Mouse (Mus musculus): ENCODE results near the gene Car5a.

Car5a gene

GRCm38 (mm10) chr8:121905420-121905819, 39.3 kb downstream of the Car5a start:
- no peak for DNase-seq

- DNase-seq: no peak
These were observed 39.7 kb downstream of the Car5a start for GRCm38 (mm10) chr8:121904999-121905398.

GRCm38 (mm10) chr8:121903977-121904376, 40.7 kb downstream of the Car5a start:
- no peak for DNase-seq

GRCm38 (mm10) chr8:121901498-121902236, 43.0 kb downstream of the Car5a start:
- no peak for DNase-seq

GRCm38 (mm10) chr8:121899180-121900044, 45.3 kb downstream of the Car5a start:
- no peak for DNase-seq

GRCm38 (mm10) chr8:121898401-121898931, 46.2 kb downstream of the Car5a start:
- peak; percentile 71 for DNase-seq

GRCm38 (mm10) chr8:121897871-121898381, 46.8 kb downstream of the Car5a start:
- DNase-seq: peak; percentile 74

- DNase-seq: no peak
These were observed 47.5 kb downstream of the Car5a start for GRCm38 (mm10) chr8:121897205-121897604.

- peak; percentile 63 for DNase-seq
These were observed 48.1 kb downstream of the Car5a start for GRCm38 (mm10) chr8:121896476-121897145.

GRCm38 (mm10) chr8:121895910-121896309, 48.8 kb downstream of the Car5a start:
- no peak for DNase-seq

GRCm38 (mm10) chr8:121892875-121893274, 51.8 kb downstream of the Car5a start:
- no peak for DNase-seq

GRCm38 (mm10) chr8:121889810-121890785, 54.6 kb downstream of the Car5a start:
- no peak for DNase-seq

GRCm38 (mm10) chr8:121889317-121889716, 55.4 kb downstream of the Car5a start:
- no peak for DNase-seq

GRCm38 (mm10) chr8:121887547-121887946, 57.2 kb downstream of the Car5a start:
- no peak for DNase-seq

- DNase-seq: no peak
These were observed 59.3 kb downstream of the Car5a start for GRCm38 (mm10) chr8:121885433-121885832.

- DNase-seq: no peak
These were observed 59.7 kb downstream of the Car5a start for GRCm38 (mm10) chr8:121885001-121885400.

- DNase-seq: no peak
These were observed 60.5 kb downstream of the Car5a start for GRCm38 (mm10) chr8:121884181-121884580.

- DNase-seq: no peak
These were observed 62.8 kb downstream of the Car5a start for GRCm38 (mm10) chr8:121881921-121882320.

GRCm38 (mm10) chr8:121880818-121881217, 63.9 kb downstream of the Car5a start:
- DNase-seq: no peak

GRCm38 (mm10) chr8:121879712-121880111, 65.0 kb downstream of the Car5a start:
- no peak for DNase-seq

- DNase-seq: no peak
These were observed 66.8 kb downstream of the Car5a start for GRCm38 (mm10) chr8:121877828-121878480.
